Mouse (Mus musculus) retina, adult 2 months (tissue): Measurements from ENCODE around the gene Cfap298.

Experiments used
- DNase-seq: peaks from one replicate; pipeline ENCODE4 v3.0.0-alpha.2; 2012; ENCODE audit warnings: low read depth, low spot score

Cfap298 gene

GRCm38 (mm10) chr16:90934687-90935328, at the start of gene Cfap298:
TSS of gene Cfap298 (minus strand) at chr16:90935114.
- DNase-seq, result peak; percentile 91

DNA sequence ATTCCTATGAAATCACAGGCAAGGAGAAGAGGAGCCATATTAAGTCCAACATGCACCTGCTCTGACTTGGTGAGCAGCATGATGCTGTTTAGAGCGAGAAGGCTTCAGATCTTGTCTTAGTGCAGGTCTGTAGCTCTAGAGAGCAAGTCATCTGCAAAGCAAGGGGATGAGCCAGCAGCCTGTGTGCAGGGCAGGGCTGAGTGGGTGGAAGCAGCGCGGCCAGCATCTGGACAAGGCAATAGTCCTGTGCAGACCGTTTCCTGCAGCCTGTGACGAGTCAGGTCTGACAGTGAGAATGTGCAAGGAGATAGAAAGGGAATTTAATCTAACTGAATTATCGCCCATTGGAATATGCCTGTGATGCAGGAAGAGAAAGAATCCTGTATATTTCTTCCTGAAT, 36.1 kb upstream of the Cfap298 start:
- no peak for DNase-seq

- DNase-seq, result no peak
These were observed 31.3 kb upstream of the Cfap298 start for GRCm38 (mm10) chr16:90966241-90966640.

DNA sequence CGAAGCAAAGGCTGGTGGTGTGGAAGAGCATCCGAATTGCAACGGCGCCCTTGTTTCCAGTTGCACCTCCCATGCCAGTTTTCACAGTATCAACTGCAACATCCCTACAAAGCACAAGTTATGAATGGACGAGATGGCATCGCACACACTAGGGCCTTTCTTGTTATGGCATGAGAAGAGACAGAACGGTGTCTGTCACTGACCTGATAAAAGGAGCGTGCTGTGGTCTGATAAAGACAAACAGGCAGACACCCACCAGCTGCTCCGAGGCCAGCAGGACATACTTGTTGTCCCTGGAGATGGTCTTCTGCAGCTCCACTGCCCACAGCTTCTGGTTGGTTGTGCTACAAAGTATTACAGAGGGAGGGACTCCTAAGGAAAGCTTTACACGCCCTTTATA, 29.4 kb upstream of the Cfap298 start:
- no peak for DNase-seq

- DNase-seq, result no peak
These were observed 29.0 kb upstream of the Cfap298 start for GRCm38 (mm10) chr16:90963866-90964265.

GRCm38 (mm10) chr16:90963231-90963630, 28.3 kb upstream of the Cfap298 start:
- no peak for DNase-seq

GRCm38 (mm10) chr16:90958301-90959085, 23.6 kb upstream of the Cfap298 start:
- DNase-seq, result no peak

GRCm38 (mm10) chr16:90955494-90955893, 20.6 kb upstream of the Cfap298 start:
- no peak for DNase-seq

DNA sequence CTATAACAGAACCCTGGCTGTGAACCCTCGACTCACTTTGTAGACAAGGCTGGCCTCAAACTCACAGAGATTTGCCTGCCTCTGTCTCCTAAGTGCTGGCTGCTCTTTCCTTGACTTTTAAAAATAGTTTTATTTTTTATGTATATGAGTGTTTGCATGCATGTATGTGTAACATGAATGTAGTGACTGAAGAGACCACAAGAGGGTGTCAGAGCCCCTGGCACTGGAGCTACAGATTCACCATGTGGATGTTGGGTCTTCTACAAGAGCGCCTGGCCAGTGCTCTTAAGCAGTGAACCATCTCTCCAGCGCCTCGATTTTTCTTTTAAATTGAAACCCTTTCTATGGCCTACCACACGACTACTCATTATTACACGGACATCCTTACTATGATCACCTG, 18.9 kb upstream of the Cfap298 start:
- no peak for DNase-seq

DNA sequence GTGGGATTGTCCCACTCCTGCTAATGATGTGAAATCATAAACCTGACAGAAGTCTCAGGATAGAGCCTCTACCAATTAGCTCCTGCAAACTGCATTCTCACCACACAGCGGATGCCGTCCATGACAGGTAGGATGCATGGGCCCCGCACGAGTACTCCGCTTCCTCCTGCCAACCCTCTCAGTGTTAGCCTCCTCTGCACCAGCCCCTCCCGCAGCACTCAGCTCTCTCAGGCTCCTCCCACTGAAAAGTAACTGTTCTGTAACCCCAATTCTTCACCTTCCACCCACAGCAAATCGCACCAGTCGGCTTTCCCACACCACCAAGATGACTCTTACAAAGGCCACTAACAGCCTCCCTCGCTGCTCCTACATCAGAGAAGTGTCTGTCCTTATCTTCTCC, 18.2 kb upstream of the Cfap298 start:
- no peak for DNase-seq

GRCm38 (mm10) chr16:90950354-90950963, 15.5 kb upstream of the Cfap298 start:
- no peak for DNase-seq

DNA sequence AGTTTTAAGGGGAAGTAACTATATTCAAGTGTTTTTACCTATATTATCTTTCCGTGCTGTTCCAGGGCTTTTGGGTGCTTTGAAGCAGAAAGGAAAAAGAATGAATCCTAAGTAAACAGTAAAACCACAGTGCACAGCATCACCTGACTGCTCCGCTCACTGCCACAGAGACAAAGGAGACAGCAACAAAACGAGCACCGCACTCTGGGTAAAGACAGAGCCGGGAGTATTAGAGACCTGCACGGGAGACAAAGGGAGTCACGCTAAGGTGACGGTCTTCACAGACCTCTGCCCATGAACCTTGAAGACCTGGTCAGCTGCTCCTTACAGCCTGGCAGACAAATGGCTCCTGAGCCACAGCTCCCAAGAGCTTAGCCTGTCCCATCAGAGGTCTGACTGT, 12.1 kb upstream of the Cfap298 start:
- no peak for DNase-seq

- no peak for DNase-seq
These were observed 6.3 kb upstream of the Cfap298 start for GRCm38 (mm10) chr16:90941246-90941645.

- DNase-seq, result no peak
These were observed 674 bp downstream of the Cfap298 start for GRCm38 (mm10) chr16:90934193-90934686.

DNA sequence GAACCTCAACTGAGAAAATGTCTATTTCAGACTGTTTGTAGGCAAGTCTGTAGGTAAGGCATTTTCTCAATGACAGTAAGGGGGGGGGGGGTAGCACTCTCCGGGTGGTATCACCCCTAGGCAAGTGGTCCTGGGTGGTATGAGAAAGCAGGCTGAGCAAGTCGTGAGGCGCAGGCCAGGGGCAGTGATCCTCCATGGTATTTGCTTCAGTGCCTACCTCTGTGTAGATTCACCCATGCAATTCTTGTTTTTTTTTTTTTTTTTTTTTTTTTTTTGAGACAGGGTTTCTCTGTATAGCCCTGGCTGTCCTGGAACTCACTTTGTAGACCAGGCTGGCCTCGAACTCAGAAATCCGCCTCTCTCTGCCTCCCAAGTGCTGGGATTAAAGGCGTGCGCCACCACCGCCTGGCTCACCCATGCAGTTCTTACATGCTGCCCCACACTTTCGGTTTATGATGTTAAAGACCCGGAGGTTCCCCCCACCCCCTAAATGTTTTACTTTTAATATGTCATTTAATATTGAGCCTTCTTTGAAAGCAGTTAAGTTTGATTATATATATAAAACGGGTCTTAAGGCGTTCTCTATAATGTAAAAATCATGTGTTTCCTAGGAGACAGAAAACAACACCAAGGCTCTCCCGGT, 1.3 kb downstream of the Cfap298 start:
- DNase-seq, result no peak

DNA sequence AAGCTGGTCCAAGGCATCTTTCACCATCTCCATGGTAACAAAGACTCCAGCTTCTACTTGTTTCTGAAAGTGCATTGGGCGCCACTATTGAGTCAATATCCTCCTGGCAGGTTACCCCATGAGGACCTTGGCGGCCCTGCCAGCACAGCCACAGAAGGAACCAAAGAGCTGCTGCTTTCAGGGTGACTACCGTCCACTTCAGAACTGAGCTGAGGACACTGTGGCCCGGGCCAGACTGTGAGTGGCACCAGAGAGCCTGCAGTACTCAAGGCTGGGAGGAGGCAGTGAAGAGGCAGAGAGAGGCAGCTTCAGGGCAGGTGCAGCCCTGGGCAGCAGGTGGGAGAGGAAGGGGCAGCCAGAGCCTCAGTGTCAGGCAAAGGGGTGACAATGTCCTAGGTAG, 7.5 kb downstream of the Cfap298 start:
- no peak for DNase-seq

- DNase-seq, result no peak
These were observed 9.5 kb downstream of the Cfap298 start for GRCm38 (mm10) chr16:90925461-90925860.

DNA sequence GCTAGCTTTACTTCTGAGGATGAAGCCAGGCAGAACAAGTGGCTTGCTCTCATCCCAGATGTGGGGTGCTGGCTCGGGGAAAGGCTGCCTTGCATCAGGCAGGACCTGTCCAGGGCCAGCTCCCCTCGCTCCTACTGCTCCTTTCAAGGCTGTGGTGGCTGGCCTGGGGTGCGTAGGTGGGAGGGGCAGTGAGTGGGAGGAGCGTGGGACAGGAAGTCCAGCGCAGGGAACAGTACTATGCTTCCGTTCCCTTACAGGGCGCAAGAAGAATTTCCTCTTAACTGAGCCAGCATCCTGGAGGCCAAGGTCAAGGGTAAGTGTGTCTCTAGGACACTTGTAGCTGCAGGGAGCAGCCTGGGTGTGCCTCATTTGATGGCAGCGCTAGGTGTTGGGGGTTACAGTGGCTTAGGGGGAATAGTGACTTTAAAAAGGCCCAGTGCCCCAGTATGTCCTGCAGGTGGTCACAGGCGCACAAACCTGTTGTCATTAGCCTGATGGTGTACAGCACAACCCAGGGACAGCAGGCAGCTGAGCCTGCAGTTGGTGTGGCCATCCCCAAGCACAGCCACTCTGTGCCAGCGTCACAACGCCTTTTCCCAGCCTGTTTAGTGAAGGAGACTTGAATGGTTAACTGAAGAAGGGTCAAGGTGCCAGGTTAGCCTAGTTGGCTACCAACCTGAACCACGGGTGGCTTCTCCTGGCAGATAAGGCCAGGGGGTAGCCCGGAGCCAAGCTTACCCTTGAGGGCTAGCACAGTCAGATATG, 10.1 kb downstream of the Cfap298 start:
- DNase-seq, result no peak

DNA sequence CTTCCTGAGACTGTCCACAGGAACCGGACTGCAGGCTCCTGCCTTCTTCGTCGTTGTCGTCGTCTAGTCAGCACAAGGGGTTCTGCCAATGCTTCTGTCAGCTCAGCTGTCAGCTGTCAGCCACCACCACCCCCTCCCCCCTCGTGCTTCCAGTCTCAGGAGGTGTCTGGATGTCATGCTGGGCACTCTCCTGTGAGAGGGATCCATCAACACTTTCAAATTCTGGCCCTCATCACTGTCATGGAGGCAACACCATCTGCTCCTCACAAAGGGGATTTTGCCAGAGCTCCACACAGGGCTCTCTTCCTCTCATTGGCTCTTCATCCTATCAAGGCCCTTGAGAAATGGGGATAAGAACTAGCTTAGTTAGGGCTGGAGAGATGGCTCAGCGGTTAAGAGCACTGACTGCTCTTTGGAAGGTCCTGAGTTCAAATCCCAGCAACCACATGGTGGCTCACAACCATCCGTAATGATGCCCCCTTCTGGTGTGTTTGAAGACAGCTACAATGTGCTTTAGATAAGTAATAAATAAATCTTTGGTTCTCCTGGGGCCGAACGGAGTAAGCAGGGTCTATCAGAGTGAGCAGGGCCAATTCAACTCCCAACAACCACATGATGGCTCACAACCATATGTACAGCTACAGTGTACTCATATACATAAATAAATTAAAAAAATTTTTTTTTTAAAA, 13.3 kb downstream of the Cfap298 start:
- DNase-seq, result no peak

- DNase-seq, result no peak
These were observed 17.8 kb downstream of the Cfap298 start for GRCm38 (mm10) chr16:90917156-90917555.

DNA sequence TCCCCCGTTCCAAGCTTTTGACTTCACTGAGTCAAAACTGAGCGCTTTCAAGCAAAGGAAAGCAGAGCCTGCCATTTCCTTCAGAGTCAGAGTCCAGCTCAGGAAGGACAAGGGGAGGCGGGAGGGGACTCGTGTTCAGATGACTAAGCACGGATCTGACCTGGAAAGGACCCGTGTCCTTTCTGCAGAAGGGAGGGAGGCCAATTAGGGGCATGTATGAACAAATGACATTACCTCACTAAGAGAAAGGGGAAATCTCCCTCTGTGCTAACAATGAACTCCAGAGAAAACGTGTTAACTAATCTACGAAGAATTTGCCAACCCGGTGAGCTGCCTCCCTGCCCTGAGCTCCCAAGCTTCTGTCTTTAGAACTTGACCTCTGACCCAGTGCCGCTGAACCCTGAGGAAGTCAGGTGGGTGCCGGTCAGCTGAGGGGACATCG, 18.9 kb downstream of the Cfap298 start:
- no peak for DNase-seq
